Mouse (Mus musculus): ENCODE measurements around the gene Nudt4.

The Nudt4 gene

GRCm38 (mm10) chr10:95501033-95501432, 62.9 kb downstream of the Nudt4 start:
- no peak for DNase-seq (ENCODE audit: low spot score)
